ENCODE assay signal across 52 mouse cellular contexts in the genomic region with DNA sequence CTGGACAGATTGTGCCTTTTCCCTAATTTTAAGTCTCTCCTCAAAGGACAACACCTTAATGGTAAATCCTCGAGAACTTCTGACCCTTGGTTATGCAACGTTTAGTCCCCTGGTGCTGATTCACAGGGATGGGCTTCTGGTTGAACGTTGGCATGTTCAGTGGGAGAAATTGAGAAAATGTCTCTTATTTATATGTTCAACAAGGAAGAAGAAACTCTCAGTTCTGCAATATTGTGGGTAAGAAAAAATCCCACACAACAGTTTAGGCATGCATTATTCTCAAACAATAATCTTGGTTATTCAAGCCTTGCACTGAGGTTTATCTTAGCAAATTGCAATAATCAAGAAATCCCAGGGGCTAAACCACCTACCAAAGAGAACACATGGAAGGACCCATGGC. TPM values are rescaled to one million over a fixed set of nuclear protein-coding genes. Genes with fewer than 3 reads are reported as not detected.
"Had no signal": no experiment of that assay in that cellular context is flagged by ENCODE, and none has a peak within 500 bp of the region (broad histone marks: within the 10 kb centered on the region; RNA-seq: fewer than 3 reads in every experiment).

No protein-coding gene starts in this region.

- H3K4me2 ChIP-seq: heart, embryonic 11.5 days; heart, embryonic 12.5 days; heart, embryonic 13.5 days; heart, embryonic 15.5 days; hindbrain, embryonic 12.5 days; hindbrain, embryonic 13.5 days; hindbrain, embryonic 14.5 days; hindbrain, embryonic 15.5 days; intestine, embryonic 15.5 days; kidney, embryonic 15.5 days had no signal

- H3K27me3 ChIP-seq: heart, embryonic 12.5 days; heart, embryonic 13.5 days; heart, embryonic 15.5 days; hindbrain, embryonic 12.5 days; hindbrain, embryonic 13.5 days; hindbrain, embryonic 15.5 days; intestine, embryonic 15.5 days; kidney, embryonic 15.5 days had no signal

- H3K9ac ChIP-seq: heart, embryonic 12.5 days; heart, embryonic 13.5 days; heart, embryonic 15.5 days; hindbrain, embryonic 12.5 days; hindbrain, embryonic 13.5 days; hindbrain, embryonic 14.5 days; hindbrain, embryonic 15.5 days; intestine, embryonic 15.5 days; kidney, embryonic 15.5 days had no signal

- ATAC-seq: hindbrain, embryonic 16.5 days; hindbrain, postnatal 0 days; inflammation-experienced regulatory T-cells, adult 6 months; intestine, embryonic 15.5 days; intestine, embryonic 16.5 days; intestine, postnatal 0 days had no signal

- H3K4me3 ChIP-seq: heart, embryonic 10.5 days; heart, embryonic 12.5 days; heart, embryonic 13.5 days; heart, embryonic 15.5 days; hindbrain, embryonic 10.5 days; hindbrain, embryonic 12.5 days; hindbrain, embryonic 13.5 days; hindbrain, embryonic 15.5 days; intestine, embryonic 15.5 days; kidney, embryonic 15.5 days; layer of hippocampus, adult 2 months; left cerebral cortex, adult 2 months had no signal

- DNase-seq: heart, postnatal 10 days; heart, postnatal 14 days; heart, postnatal 36 days; heart, postnatal 4 days; kidney, adult 11 months; kidney, adult 18-20 months; kidney, adult 2 months; kidney, adult 8-10 months; kidney, adult 9 months; kidney, postnatal 10 days; kidney, postnatal 14 days; kidney, postnatal 25 days; kidney, postnatal 36 days; kidney, postnatal 4 days; layer of hippocampus, adult 9-11 months; layer of hippocampus, postnatal 36 days had no signal

- H3K9me3 ChIP-seq: heart, embryonic 10.5 days; heart, embryonic 12.5 days; heart, embryonic 13.5 days; heart, embryonic 15.5 days; hindbrain, embryonic 10.5 days; hindbrain, embryonic 12.5 days; hindbrain, embryonic 13.5 days; hindbrain, embryonic 15.5 days; intestine, embryonic 15.5 days; kidney, embryonic 15.5 days had no signal

- H3K4me1 ChIP-seq: heart, embryonic 10.5 days; hindbrain, embryonic 10.5 days; hindbrain, embryonic 12.5 days; hindbrain, embryonic 13.5 days; hindbrain, embryonic 15.5 days; intestine, embryonic 15.5 days; kidney, embryonic 15.5 days had no signal

- H3K36me3 ChIP-seq: heart, embryonic 10.5 days; heart, embryonic 12.5 days; heart, embryonic 13.5 days; heart, embryonic 15.5 days; hindbrain, embryonic 10.5 days; hindbrain, embryonic 12.5 days; hindbrain, embryonic 13.5 days; hindbrain, embryonic 15.5 days; intestine, embryonic 15.5 days; kidney, embryonic 15.5 days had no signal

- H3K27ac ChIP-seq: heart, embryonic 10.5 days; heart, embryonic 13.5 days; heart, embryonic 15.5 days; hindbrain, embryonic 10.5 days; hindbrain, embryonic 12.5 days; hindbrain, embryonic 13.5 days; hindbrain, embryonic 14.5 days; hindbrain, embryonic 15.5 days; hindbrain, postnatal 0 days; intestine, embryonic 15.5 days; kidney, embryonic 15.5 days; kidney, postnatal 0 days; layer of hippocampus, adult 2 months; left cerebral cortex, adult 2 months had no signal

RNA-seq across cellular contexts. Expression of gene Vmn1r199, which starts 3.8 kb away (rescaled TPM):
- total RNA-seq: heart, postnatal 10 days; heart, postnatal 14 days; heart, postnatal 25 days; heart, postnatal 36 days; heart, postnatal 4 days; hematopoietic stem cell, adult 5-6 weeks; hindbrain, postnatal 0 days; layer of hippocampus, adult 18-20 months; layer of hippocampus, adult 2 months; layer of hippocampus, adult 8-10 months; layer of hippocampus, postnatal 10 days; layer of hippocampus, postnatal 14 days; layer of hippocampus, postnatal 25 days; layer of hippocampus, postnatal 36 days; left cerebral cortex, adult 18-20 months; left cerebral cortex, adult 2 months; left cerebral cortex, adult 8-10 months had no signal
- polyA plus RNA-seq: heart, embryonic 10.5 days; heart, embryonic 11.5 days; heart, embryonic 12.5 days; heart, embryonic 13.5 days; heart, embryonic 14.5 days; heart, embryonic 15.5 days; heart, embryonic 16.5 days; heart, postnatal 0 days; hindbrain, embryonic 10.5 days; hindbrain, embryonic 11.5 days; hindbrain, embryonic 12.5 days; hindbrain, embryonic 13.5 days; hindbrain, embryonic 14.5 days; hindbrain, embryonic 15.5 days; hindbrain, embryonic 16.5 days; hindbrain, postnatal 0 days; inflammation-experienced regulatory T-cells, adult 6 months; intestine, embryonic 14.5 days; intestine, embryonic 15.5 days; intestine, embryonic 16.5 days; intestine, postnatal 0 days; kidney, adult 2 months; kidney, embryonic 14.5 days; kidney, embryonic 15.5 days; kidney, postnatal 0 days; large intestine, adult 2 months had no signal

RNA-seq across cellular contexts. Expression of gene Vmn1r200, which starts 6.8 kb away (rescaled TPM):
- total RNA-seq: heart, postnatal 10 days; heart, postnatal 14 days; heart, postnatal 25 days; heart, postnatal 36 days; heart, postnatal 4 days; hematopoietic stem cell, adult 5-6 weeks; hindbrain, postnatal 0 days; layer of hippocampus, adult 18-20 months; layer of hippocampus, adult 2 months; layer of hippocampus, adult 8-10 months; layer of hippocampus, postnatal 10 days; layer of hippocampus, postnatal 14 days; layer of hippocampus, postnatal 25 days; layer of hippocampus, postnatal 36 days; left cerebral cortex, adult 18-20 months; left cerebral cortex, adult 2 months; left cerebral cortex, adult 8-10 months had no signal
- polyA plus RNA-seq: heart, embryonic 10.5 days; heart, embryonic 11.5 days; heart, embryonic 12.5 days; heart, embryonic 13.5 days; heart, embryonic 14.5 days; heart, embryonic 15.5 days; heart, embryonic 16.5 days; heart, postnatal 0 days; hindbrain, embryonic 10.5 days; hindbrain, embryonic 11.5 days; hindbrain, embryonic 12.5 days; hindbrain, embryonic 13.5 days; hindbrain, embryonic 14.5 days; hindbrain, embryonic 15.5 days; hindbrain, postnatal 0 days; inflammation-experienced regulatory T-cells, adult 6 months; intestine, embryonic 14.5 days; intestine, embryonic 15.5 days; intestine, embryonic 16.5 days; intestine, postnatal 0 days; kidney, adult 2 months; kidney, embryonic 14.5 days; kidney, embryonic 15.5 days; kidney, postnatal 0 days; large intestine, adult 2 months had no signal

RNA-seq across cellular contexts. Expression of gene Vmn1r198, which starts 33.2 kb away (rescaled TPM):
- total RNA-seq: heart, postnatal 10 days; heart, postnatal 14 days; heart, postnatal 25 days; heart, postnatal 36 days; heart, postnatal 4 days; hematopoietic stem cell, adult 5-6 weeks; hindbrain, postnatal 0 days; layer of hippocampus, adult 18-20 months; layer of hippocampus, adult 2 months; layer of hippocampus, adult 8-10 months; layer of hippocampus, postnatal 10 days; layer of hippocampus, postnatal 14 days; layer of hippocampus, postnatal 25 days; layer of hippocampus, postnatal 36 days; left cerebral cortex, adult 18-20 months; left cerebral cortex, adult 2 months; left cerebral cortex, adult 8-10 months had no signal
- polyA plus RNA-seq: heart, embryonic 10.5 days; heart, embryonic 11.5 days; heart, embryonic 12.5 days; heart, embryonic 13.5 days; heart, embryonic 14.5 days; heart, embryonic 15.5 days; heart, embryonic 16.5 days; heart, postnatal 0 days; hindbrain, embryonic 10.5 days; hindbrain, embryonic 11.5 days; hindbrain, embryonic 12.5 days; hindbrain, embryonic 13.5 days; hindbrain, embryonic 14.5 days; hindbrain, embryonic 15.5 days; hindbrain, embryonic 16.5 days; hindbrain, postnatal 0 days; inflammation-experienced regulatory T-cells, adult 6 months; intestine, embryonic 14.5 days; intestine, embryonic 15.5 days; intestine, embryonic 16.5 days; intestine, postnatal 0 days; kidney, adult 2 months; kidney, embryonic 14.5 days; kidney, embryonic 15.5 days; kidney, postnatal 0 days had no signal

RNA-seq across cellular contexts. Expression of gene Vmn1r197, which starts 59.0 kb away (rescaled TPM):
- total RNA-seq: heart, postnatal 10 days; heart, postnatal 14 days; heart, postnatal 25 days; heart, postnatal 36 days; heart, postnatal 4 days; hematopoietic stem cell, adult 5-6 weeks; hindbrain, postnatal 0 days; layer of hippocampus, adult 18-20 months; layer of hippocampus, adult 2 months; layer of hippocampus, adult 8-10 months; layer of hippocampus, postnatal 10 days; layer of hippocampus, postnatal 14 days; layer of hippocampus, postnatal 25 days; layer of hippocampus, postnatal 36 days; left cerebral cortex, adult 18-20 months; left cerebral cortex, adult 2 months had no signal
- polyA plus RNA-seq: heart, embryonic 10.5 days; heart, embryonic 11.5 days; heart, embryonic 12.5 days; heart, embryonic 13.5 days; heart, embryonic 14.5 days; heart, embryonic 15.5 days; heart, embryonic 16.5 days; heart, postnatal 0 days; hindbrain, embryonic 10.5 days; hindbrain, embryonic 11.5 days; hindbrain, embryonic 12.5 days; hindbrain, embryonic 13.5 days; hindbrain, embryonic 14.5 days; hindbrain, embryonic 15.5 days; hindbrain, embryonic 16.5 days; hindbrain, postnatal 0 days; intestine, embryonic 14.5 days; intestine, embryonic 15.5 days; intestine, embryonic 16.5 days; intestine, postnatal 0 days; kidney, adult 2 months; kidney, embryonic 14.5 days; kidney, embryonic 15.5 days; kidney, postnatal 0 days; large intestine, adult 2 months had no signal
